Mouse (Mus musculus): Measurements from ENCODE around the gene Camsap2.

The Camsap2 gene

GRCm38 (mm10) chr1:136345454-136346372 lies at the start of gene Camsap2:
Camsap2 (minus strand) TSS chr1:136346104.
- DNase-seq (ENCODE audit: low spot score in 2 of 2): peak; percentile 96 to 97

- no peak for DNase-seq (ENCODE audit: low spot score in 2 of 2)
These were observed 49.2 kb upstream of the Camsap2 start for GRCm38 (mm10) chr1:136395073-136395472.

- DNase-seq (ENCODE audit: low spot score in 2 of 2): no peak
These were observed 48.6 kb upstream of the Camsap2 start for GRCm38 (mm10) chr1:136394506-136394905.

- DNase-seq (ENCODE audit: low spot score in 2 of 2): no peak
These were observed 41.0 kb upstream of the Camsap2 start for GRCm38 (mm10) chr1:136386914-136387313.

GRCm38 (mm10) chr1:136381583-136381982 lies 35.7 kb upstream of the Camsap2 start:
- no peak for DNase-seq (ENCODE audit: low spot score in 2 of 2)

GRCm38 (mm10) chr1:136381169-136381568 lies 35.3 kb upstream of the Camsap2 start:
- no peak for DNase-seq (ENCODE audit: low spot score in 2 of 2)

GRCm38 (mm10) chr1:136380606-136381005 lies 34.7 kb upstream of the Camsap2 start:
- no peak for DNase-seq (ENCODE audit: low spot score in 2 of 2)

- no peak for DNase-seq (ENCODE audit: low spot score in 2 of 2)
These were observed 34.3 kb upstream of the Camsap2 start for GRCm38 (mm10) chr1:136380161-136380560.

GRCm38 (mm10) chr1:136379261-136379660 lies 33.4 kb upstream of the Camsap2 start:
- DNase-seq (ENCODE audit: low spot score in 2 of 2): no peak

GRCm38 (mm10) chr1:136365986-136366385 lies 20.1 kb upstream of the Camsap2 start:
- no peak for DNase-seq (ENCODE audit: low spot score in 2 of 2)

- DNase-seq (ENCODE audit: low spot score in 2 of 2): peak; percentile 62 to 72
These were observed 18.8 kb upstream of the Camsap2 start for GRCm38 (mm10) chr1:136364711-136365110.

GRCm38 (mm10) chr1:136363035-136363434 lies 17.1 kb upstream of the Camsap2 start:
- no peak for DNase-seq (ENCODE audit: low spot score in 2 of 2)

GRCm38 (mm10) chr1:136362567-136362966 lies 16.7 kb upstream of the Camsap2 start:
- DNase-seq (ENCODE audit: low spot score in 2 of 2): no peak

GRCm38 (mm10) chr1:136361373-136361772 lies 15.5 kb upstream of the Camsap2 start:
- DNase-seq (ENCODE audit: low spot score in 2 of 2): no peak

- DNase-seq (ENCODE audit: low spot score in 2 of 2): no peak
These were observed 15.0 kb upstream of the Camsap2 start for GRCm38 (mm10) chr1:136360909-136361308.

GRCm38 (mm10) chr1:136358841-136359360 lies 13.0 kb upstream of the Camsap2 start:
- DNase-seq (ENCODE audit: low spot score in 2 of 2): no peak

GRCm38 (mm10) chr1:136355651-136356050 lies 9.7 kb upstream of the Camsap2 start:
- no peak for DNase-seq (ENCODE audit: low spot score in 2 of 2)

- no peak for DNase-seq (ENCODE audit: low spot score in 2 of 2)
These were observed 4.8 kb upstream of the Camsap2 start for GRCm38 (mm10) chr1:136350699-136351200.

GRCm38 (mm10) chr1:136348137-136348536 lies 2.2 kb upstream of the Camsap2 start:
- DNase-seq (ENCODE audit: low spot score in 2 of 2): no peak

GRCm38 (mm10) chr1:136347140-136347539 lies 1.2 kb upstream of the Camsap2 start:
- no peak for DNase-seq (ENCODE audit: low spot score in 2 of 2)

GRCm38 (mm10) chr1:136346373-136347035 lies 600 bp upstream of the Camsap2 start:
- DNase-seq (ENCODE audit: low spot score in 2 of 2): no peak

- peak in 1 of 2 experiments; percentile 31 for DNase-seq (ENCODE audit: low spot score in 2 of 2)
These were observed 993 bp downstream of the Camsap2 start for GRCm38 (mm10) chr1:136344768-136345453.

Data from frontal cortex, postnatal 36 days (tissue).